Mouse (Mus musculus) kidney, embryonic 14.5 days (tissue): ENCODE data around the gene Nubp1. TPM values are rescaled to one million over a fixed set of nuclear protein-coding genes. Genes with fewer than 3 reads are reported as not detected.
A peak's percentile ranks its signal among the peaks of the same experiment; 100 is the strongest.

Source experiments
- ATAC-seq: fragments of 200-750 bp; cut with Nextera tagmentation; 2 replicates; pipeline ENCODE4 v1.8.0; 2017; ENCODE audit warnings: moderate number of reproducible peaks, mild to moderate bottlenecking, moderate TSS enrichment, moderate library complexity; ENCODE audit not compliant: low FRiP score, low TSS enrichment
- H3K27ac ChIP-seq: fragments of 300-500 bp; sonication (generic); 2 replicates; pipeline ENCODE4 v1.5.1; 2014; ENCODE audit warnings: low read depth, mild to moderate bottlenecking, low read length, moderate library complexity, mixed read lengths
- H3K27me3 ChIP-seq: fragments of 300-500 bp; sonication (generic); 2 replicates; pipeline ENCODE4 v1.6.1; 2014; ENCODE audit warnings: mild to moderate bottlenecking, low read length; ENCODE audit not compliant: control insufficient read depth, insufficient read depth
- H3K36me3 ChIP-seq: fragments of 300-500 bp; sonication (generic); 2 replicates; pipeline ENCODE4 v1.6.1; 2014; ENCODE audit warnings: low read length, mixed read lengths; ENCODE audit not compliant: control insufficient read depth, insufficient read depth
- H3K4me1 ChIP-seq: fragments of 300-500 bp; sonication (generic); 2 replicates; pipeline ENCODE4 v1.6.1; 2014; ENCODE audit warnings: low read length, mixed read lengths; ENCODE audit not compliant: control insufficient read depth, insufficient read depth
- H3K4me2 ChIP-seq: fragments of 300-500 bp; sonication (generic); replicated peaks from 2 replicates; pipeline ENCODE4 v1.6.1; 2014; ENCODE audit warnings: low read depth, mild to moderate bottlenecking, low read length
- H3K4me3 ChIP-seq: fragments of 300-500 bp; sonication (generic); 2 replicates; pipeline ENCODE4 v1.5.1; 2014; ENCODE audit warnings: mild to moderate bottlenecking, low read length
- H3K9ac ChIP-seq: fragments of 300-500 bp; sonication (generic); 2 replicates; pipeline ENCODE4 v1.6.1; 2014; ENCODE audit warnings: low read depth, mild to moderate bottlenecking, low read length, moderate library complexity
- H3K9me3 ChIP-seq: fragments of 300-500 bp; sonication (generic); 2 replicates; pipeline ENCODE4 v1.6.1; 2016; ENCODE audit warnings: low read length; ENCODE audit not compliant: control insufficient read depth
- whole genome bisulfite sequencing: fragments of 180-500 bp; shearing (Covaris S2); extraction: QIAGEN DNeasy Blood & Tissue Kit; methylation state at CpG from one replicate; pipeline ENCODE4 v1.1.7; 2014; 5-methylcytosine and 5-hydroxymethylcytosine counted together
- polyA plus RNA-seq: library from polyadenylated mRNA; unstranded; fragments of >200 nt; fragmentation: Nextera tagmentation; extraction: Ambion mirVana; gene quantifications from 2 replicates; pipeline ENCODE4 v1.2.1, GENCODE M21; 2014

Gene Nubp1
- polyA plus RNA-seq, 1 experiment from 2014 or later = 77.1 TPM

GRCm38 (mm10) chr16:10438055-10438454, 26.3 kb downstream of the Nubp1 start:
- H3K4me3 ChIP-seq = no peak overlapping the region
- no peaks in the 10 kb centered on the region for H3K4me1 ChIP-seq
- H3K27ac ChIP-seq = no peak overlapping the region
- H3K9ac ChIP-seq = no peak overlapping the region
- no peaks in the 10 kb centered on the region for H3K27me3 ChIP-seq
- no peak for ATAC-seq
- no peaks in the 10 kb centered on the region for H3K36me3 ChIP-seq
- H3K9me3 ChIP-seq = no peaks in the 10 kb centered on the region
- H3K4me2 ChIP-seq = no peak overlapping the region
- WGBS = 91% methylated on average over 5 of the region's 5 CpGs

- no peak overlapping the region for H3K27ac ChIP-seq
- H3K4me3 ChIP-seq = no peak overlapping the region
- no peaks in the 10 kb centered on the region for H3K27me3 ChIP-seq
- H3K9ac ChIP-seq = no peak overlapping the region
- H3K4me2 ChIP-seq = no peak overlapping the region
- no peaks in the 10 kb centered on the region for H3K36me3 ChIP-seq
- WGBS = 84% methylated on average over 6 of the region's 6 CpGs
- H3K9me3 ChIP-seq = no peaks in the 10 kb centered on the region
- ATAC-seq = no peak
- 0 out of 2 replicates have a peak, but pooled peaks cover 2% of the 10 kb centered on the region for H3K4me1 ChIP-seq
Observed at GRCm38 (mm10) chr16:10441328-10441727, 29.6 kb downstream of the Nubp1 start.

GRCm38 (mm10) chr16:10441761-10442160, 30.0 kb downstream of the Nubp1 start:
- WGBS = 91% methylated on average over 4 of the region's 4 CpGs
- H3K9ac ChIP-seq = no peak overlapping the region

GRCm38 (mm10) chr16:10443723-10444122, 32.0 kb downstream of the Nubp1 start:
- Histone ChIP-seq H3K4me1 (peaks cover 17% of the 10 kb centered on the region), H3K4me2 (no peak overlapping the region), H3K27me3 (no peaks in the 10 kb centered on the region), H3K4me3 (no peak overlapping the region), H3K36me3 (no peaks in the 10 kb centered on the region), H3K9me3 (no peaks in the 10 kb centered on the region), H3K9ac (no peak overlapping the region), H3K27ac (no peak overlapping the region)
- no peak for ATAC-seq

More at GRCm38 (mm10) chr16:10441761-10442160, 30.0 kb downstream of the Nubp1 start:
- Histone ChIP-seq H3K27ac (no peak overlapping the region), H3K36me3 (no peaks in the 10 kb centered on the region), H3K9me3 (no peaks in the 10 kb centered on the region), H3K4me1 (0 out of 2 replicates have a peak, but pooled peaks cover 6% of the 10 kb centered on the region), H3K4me3 (no peak overlapping the region), H3K27me3 (no peaks in the 10 kb centered on the region), H3K4me2 (no peak overlapping the region)
- ATAC-seq = no peak

DNA sequence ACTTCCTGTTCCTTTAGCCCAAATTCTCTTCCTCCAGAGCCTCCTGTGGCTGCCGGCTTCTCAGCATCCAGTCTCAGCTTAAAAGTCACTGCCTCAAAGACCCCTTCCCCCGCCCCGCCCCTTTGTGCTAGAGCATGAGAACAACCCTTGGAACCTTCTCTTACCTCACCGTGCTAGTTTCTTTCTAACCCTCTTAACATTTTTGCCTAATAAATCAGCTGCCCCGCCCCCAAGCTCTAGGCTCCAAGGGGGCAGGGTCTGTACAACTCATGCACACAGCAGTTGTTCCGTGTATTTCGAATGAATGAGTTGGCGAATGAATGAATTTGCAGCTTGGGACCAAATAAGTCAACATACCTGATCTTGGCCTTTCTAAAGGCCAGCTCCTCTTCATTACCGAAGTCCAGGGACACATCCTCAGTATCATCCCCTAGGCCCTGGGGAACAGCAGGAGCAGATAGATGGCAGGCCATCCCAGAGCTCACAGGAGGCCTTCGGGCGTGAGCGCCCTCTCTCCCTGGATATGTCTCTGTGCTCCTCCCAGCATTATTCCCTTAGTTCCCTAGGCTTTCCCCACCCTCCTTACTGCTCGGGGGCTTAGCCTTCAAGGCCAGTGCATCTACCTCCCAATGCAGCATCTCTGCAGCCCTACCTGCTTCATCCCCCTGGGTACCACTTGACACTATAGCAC, 35.0 kb downstream of the Nubp1 start:
- no peaks in the 10 kb centered on the region for H3K9me3 ChIP-seq
- peak overlapping the region; percentile 56; the same call in 1 of the 2 replicates for H3K27ac ChIP-seq
- H3K36me3 ChIP-seq = no peaks in the 10 kb centered on the region
- 20% methylated on average over 13 of the region's 13 CpGs for WGBS
- peak overlapping the region; percentile 61 for H3K9ac ChIP-seq
- H3K27me3 ChIP-seq = no peaks in the 10 kb centered on the region
- peak overlapping the region; percentile 46 for H3K4me3 ChIP-seq
- ATAC-seq = peak; percentile 67
- H3K4me1 ChIP-seq = peaks cover 17% of the 10 kb centered on the region
- peak overlapping the region; percentile 77 for H3K4me2 ChIP-seq

DNA sequence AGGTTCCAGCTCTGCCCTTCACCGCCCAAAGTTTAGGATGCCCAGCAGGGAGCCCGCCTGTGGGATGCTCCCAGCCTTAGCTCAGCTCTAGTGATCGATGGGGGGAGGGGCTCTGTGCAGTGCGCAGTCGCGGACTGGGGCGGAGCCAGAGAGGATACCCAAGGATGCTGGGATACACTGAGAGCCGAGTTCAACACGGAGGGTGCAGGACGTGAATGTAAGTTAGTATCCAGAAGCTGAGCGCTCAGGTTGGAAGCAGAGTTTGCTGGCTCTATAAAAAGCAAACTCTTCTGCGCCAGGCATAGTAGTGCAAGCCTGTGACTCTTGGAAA, 35.5 kb downstream of the Nubp1 start, which contains the start of gene Tvp23a:
TSS of gene Tvp23a (minus strand) at position 99 of the 331 bp plus-strand sequence.
- no peaks in the 10 kb centered on the region for H3K36me3 ChIP-seq
- H3K27me3 ChIP-seq = no peaks in the 10 kb centered on the region
- peak within 1 kb of the TSS; percentile 61 for H3K9ac ChIP-seq
- H3K4me2 ChIP-seq = peak within 1 kb of the TSS; percentile 77
- WGBS = 1% methylated on average over 12 of the region's 12 CpGs
- peaks cover 17% of the 10 kb centered on the region for H3K4me1 ChIP-seq
- peak; percentile 96 for ATAC-seq
- H3K4me3 ChIP-seq = peak within 1 kb of the TSS; percentile 46
- H3K9me3 ChIP-seq = no peaks in the 10 kb centered on the region
- H3K27ac ChIP-seq = peak within 1 kb of the TSS; percentile 56; the same call in 1 of the 2 replicates

DNA sequence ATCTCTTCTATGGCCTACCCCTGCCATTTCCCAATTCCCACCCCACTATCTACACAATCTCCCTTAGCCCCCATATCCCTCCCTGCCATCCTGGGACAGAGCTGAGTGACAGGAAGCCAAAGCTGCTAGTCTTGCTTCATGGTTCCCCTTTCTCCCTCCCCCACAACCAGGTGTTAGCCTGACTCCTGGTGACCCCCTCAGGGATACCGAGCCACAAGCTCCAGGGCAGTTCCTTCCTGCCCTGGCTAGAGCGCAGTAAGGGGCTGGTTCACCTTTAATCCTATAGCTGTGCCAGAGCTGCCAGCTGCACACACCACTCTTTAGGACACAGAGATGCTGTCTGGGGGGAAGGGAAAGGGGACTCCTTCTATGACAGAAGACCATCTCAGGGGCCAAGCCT, 36.0 kb downstream of the Nubp1 start:
- Histone ChIP-seq H3K4me3 (peak overlapping the region; percentile 46), H3K9me3 (no peaks in the 10 kb centered on the region), H3K4me1 (peaks cover 17% of the 10 kb centered on the region), H3K27me3 (no peaks in the 10 kb centered on the region), H3K27ac (0 out of 2 replicates have a peak overlapping the region, but pooled peaks have one; percentile 56), H3K9ac (peak overlapping the region; percentile 61), H3K4me2 (peak overlapping the region; percentile 77), H3K36me3 (no peaks in the 10 kb centered on the region)
- ATAC-seq = no peak
- WGBS = 44% methylated on average over 2 of the region's 2 CpGs

DNA sequence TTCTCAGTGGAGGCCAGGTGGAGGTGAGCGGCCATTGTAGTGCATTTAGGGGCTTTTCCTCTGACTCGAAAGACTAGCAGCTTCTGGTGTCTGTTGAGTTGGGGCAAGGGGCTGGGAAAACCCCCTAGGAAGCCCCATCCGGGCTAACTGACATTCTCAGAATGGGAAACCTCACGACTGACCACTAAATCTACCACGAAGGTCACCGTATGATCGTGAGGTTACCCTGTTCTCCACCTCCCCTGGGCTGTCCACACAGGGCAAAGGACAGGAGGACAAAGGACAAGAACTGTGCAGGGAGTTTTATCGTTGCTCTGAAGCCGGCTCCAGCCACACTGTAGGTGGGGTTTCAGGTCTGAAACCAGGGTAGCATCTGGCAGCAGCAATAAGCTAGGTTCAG, 37.2 kb downstream of the Nubp1 start:
- H3K9me3 ChIP-seq = no peaks in the 10 kb centered on the region
- no peak for ATAC-seq
- no peak overlapping the region for H3K4me3 ChIP-seq
- H3K27me3 ChIP-seq = no peaks in the 10 kb centered on the region
- H3K4me2 ChIP-seq = no peak overlapping the region
- peaks cover 17% of the 10 kb centered on the region for H3K4me1 ChIP-seq
- no peak overlapping the region for H3K27ac ChIP-seq
- H3K9ac ChIP-seq = no peak overlapping the region
- H3K36me3 ChIP-seq = no peaks in the 10 kb centered on the region
- 83% methylated on average over 9 of the region's 9 CpGs for WGBS

- Histone ChIP-seq H3K4me3 (no peak overlapping the region), H3K27me3 (no peaks in the 10 kb centered on the region), H3K4me2 (no peak overlapping the region), H3K9ac (no peak overlapping the region), H3K36me3 (no peaks in the 10 kb centered on the region), H3K4me1 (peaks cover 17% of the 10 kb centered on the region), H3K27ac (no peak overlapping the region), H3K9me3 (no peaks in the 10 kb centered on the region)
- 65% methylated on average over 2 of the region's 2 CpGs for WGBS
- no peak for ATAC-seq
Observed at GRCm38 (mm10) chr16:10451906-10452305, 40.2 kb downstream of the Nubp1 start.
